Mouse (Mus musculus) liver, embryonic 14.5 days (tissue): ENCODE data around the gene Fam168b.

ENCODE experiments used
- CTCF ChIP-seq: IDR thresholded peaks from 2 replicates; pipeline ENCODE4 v1.5.1; 2016; ENCODE audit warnings: antibody characterized with exemption, low read depth, control low read depth
- EP300 ChIP-seq: IDR thresholded peaks from 2 replicates; pipeline ENCODE4 v1.6.1; 2016; ENCODE audit warnings: antibody characterized with exemption, low read depth

DNA sequence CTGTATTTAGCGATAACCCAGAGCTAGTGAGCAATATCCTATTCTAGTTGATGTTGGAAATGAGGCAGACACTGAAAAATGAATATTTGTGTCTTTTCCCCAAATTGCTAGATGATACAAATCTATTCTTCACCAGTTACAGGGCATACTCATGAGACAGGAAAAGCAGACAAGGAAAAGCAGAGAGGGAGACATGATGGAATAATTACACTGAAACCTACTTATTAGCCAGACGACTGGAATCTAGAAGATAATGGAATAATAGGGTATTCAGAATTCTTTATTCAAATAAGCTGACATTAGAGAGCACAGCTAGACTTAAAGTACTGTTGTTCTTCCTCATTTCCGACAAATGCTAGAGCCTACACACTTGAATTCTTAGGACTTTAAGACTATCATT is 67.0 kb downstream of the Fam168b start:
- TF ChIP-seq CTCF, result no peak
- TF ChIP-seq EP300, result no peak
